Mouse (Mus musculus): ENCODE data around the gene 3110040N11Rik.
A peak's percentile ranks its signal among the peaks of the same experiment; 100 is the strongest.

- TF ChIP-seq POLR2A (IDR thresholded peaks at IDR 0.05; ENCODE audit: low read depth, low read length) = no peak
- 0 out of 2 replicates have a peak, but pooled peaks have one; percentile 17 for TF ChIP-seq CTCF (IDR thresholded peaks at IDR 0.05; ENCODE audit: extremely low read depth, insufficient read depth, insufficient read length, insufficient replicate concordance)
Observed at GRCm38 (mm10) chr7:81763110-81763845, 26.0 kb downstream of the 3110040N11Rik start.
